Mouse (Mus musculus) embryo, embryonic 9.5 days (tissue): ENCODE data around the gene Focad.
"Not testable (repeated sequence)": the region's sequence is repeated elsewhere in the genome, so short reads cannot be mapped to it uniquely, and the experiment has no call there.

Experiments used
- DNase-seq: peaks from one replicate; pipeline ENCODE4 v3.0.0-alpha.2; 2017; ENCODE audit errors: extremely low spot score

The Focad gene

DNA sequence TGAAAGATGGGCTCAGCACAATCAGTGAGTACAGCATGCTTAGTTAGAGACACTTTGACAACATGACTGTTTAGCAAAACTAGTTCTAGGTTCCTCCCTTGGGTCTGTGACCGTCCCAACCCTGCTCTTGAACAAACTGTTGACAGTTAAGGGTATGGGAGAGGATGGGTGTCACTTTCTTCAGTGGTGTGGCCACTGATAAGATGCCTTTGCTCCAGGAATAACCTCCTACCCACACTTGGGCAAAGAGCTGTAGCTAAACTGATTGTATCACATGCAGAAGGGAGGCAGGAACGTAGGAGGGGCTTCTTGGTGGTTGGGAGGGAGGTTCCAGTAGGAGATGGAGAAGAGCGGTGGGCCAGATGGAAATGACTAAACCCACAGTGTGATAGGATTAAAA is 213.3 kb downstream of the Focad start:
- no peak for DNase-seq

DNA sequence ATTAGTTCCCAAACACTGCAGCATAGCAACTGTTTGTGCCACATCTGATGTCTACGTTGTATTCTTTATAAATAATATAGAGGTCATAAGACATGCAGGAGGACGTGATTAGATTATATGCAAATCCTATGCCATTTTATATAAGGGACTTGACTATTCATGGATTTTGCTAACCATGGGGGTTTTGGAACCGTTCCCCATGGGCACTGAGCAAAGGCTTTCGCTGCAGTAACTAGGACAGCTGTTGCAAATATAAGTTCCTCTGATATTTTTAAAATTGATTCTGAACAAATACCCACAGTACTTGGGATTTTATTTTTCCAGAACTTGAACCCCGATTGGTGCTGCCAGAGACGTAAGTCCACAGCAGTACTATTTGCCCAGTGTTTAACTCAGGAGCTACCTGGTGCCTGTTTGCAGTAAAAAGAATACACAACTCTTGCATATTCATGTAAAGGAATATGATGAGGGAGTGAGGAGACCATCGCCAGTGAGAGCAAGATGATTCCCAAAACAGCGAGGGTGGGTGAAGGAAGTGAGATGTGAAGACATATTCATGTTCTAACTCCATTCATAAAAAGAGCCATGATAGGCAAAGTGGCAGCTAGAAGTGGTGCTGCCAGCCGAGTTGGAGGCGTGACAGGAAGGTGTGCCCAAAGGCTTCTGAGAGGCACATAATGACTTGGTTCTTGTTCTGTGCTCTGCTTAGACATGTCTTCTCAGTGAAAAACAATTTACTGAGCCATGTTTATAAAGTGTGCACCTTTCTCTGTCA is 214.1 kb downstream of the Focad start:
- no peak for DNase-seq

DNA sequence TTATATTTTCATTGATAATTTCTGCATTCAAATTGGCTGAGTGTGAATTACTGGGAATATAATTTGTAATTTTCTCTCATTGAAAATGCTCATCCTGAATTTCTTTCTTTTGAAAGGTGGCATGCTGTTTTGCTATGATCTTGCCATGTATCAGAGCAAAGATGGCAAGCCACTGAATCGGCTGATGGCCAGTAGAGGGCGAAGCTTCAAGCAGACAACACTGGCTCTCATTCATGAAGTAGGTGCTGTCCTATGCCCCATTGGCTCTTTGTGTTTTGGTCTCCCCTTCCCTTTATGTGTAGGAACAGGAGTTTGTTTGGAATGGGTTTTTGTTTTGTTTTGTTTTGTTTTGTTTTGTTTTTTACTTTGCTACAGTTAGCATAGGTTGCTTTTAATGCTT is 215.2 kb downstream of the Focad start:
- peak; percentile 31 for DNase-seq

DNA sequence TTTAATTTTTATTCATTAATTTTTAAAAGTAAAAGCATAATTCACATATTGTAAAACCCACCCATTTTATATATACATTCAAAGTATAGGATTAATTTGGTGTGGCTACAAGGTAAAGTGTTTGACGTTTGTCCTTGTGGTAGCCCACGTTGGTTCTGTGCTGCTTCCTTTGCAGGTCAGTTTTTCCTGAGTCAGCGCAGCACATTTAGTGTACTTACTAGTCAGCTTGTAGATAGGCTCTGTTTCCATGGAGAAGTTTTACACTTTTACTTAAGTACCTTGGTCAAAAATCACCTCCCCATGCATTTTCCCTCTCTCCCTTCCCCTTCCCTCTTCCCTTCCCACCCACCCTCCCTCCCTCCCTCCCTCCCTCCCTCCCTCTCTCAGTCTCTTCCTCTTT is 220.5 kb downstream of the Focad start:
- DNase-seq = no peak

DNA sequence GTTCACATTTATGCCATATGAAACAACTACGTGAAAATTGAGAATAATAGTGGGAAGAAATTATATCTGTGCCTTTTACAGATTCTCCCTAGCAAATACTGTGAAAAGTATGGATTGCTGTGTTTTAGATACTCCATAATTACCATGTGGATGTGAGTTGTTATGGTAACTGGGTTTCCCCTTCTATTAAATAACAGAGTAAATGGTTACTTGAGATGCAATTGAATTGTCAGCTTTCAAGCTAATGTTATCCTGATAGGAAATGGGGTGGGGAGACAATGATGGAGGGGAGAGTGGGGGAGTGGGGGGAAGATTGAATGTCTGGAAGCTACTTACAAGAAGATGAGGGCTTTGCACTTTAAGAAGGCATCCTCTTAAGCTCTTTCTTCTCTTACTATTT is 225.6 kb downstream of the Focad start:
- DNase-seq = no peak

DNA sequence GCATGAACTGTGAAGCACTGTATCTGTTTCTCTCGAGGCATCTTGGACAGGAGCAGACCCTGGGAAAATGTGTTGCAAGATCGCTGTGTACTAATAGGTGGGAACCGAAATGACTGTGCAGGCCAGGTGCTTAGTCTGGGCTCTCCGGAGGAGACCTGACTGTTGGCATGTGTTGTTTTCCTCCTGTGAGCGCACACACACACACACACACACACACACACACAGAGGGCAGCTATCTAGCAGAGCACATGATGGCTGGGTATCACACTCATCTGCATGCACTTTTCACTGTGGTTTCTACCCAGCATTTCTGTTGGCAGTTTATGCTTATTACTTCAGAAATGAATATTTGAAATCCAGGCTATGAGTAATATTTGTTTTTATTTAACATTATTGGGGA is 231.0 kb downstream of the Focad start:
- DNase-seq = no peak

DNA sequence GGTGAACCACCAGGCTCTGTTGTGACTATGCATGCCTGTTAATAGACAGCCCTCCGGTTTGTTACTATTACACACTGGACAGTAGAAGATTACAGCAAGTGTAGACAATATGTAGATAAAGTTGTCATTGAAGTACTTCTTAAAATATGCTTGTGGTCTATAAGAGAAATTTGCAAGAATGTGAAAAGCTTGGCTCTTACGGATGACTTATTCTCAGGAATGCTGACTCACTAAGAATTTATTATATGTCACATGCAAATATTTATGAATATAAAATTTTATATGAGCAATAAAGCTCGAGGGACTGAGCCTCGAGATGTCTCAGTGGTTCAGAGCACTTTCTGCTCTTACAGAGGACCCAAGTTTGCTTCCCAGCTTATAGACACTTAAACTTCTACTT is 240.1 kb downstream of the Focad start:
- no peak for DNase-seq

DNA sequence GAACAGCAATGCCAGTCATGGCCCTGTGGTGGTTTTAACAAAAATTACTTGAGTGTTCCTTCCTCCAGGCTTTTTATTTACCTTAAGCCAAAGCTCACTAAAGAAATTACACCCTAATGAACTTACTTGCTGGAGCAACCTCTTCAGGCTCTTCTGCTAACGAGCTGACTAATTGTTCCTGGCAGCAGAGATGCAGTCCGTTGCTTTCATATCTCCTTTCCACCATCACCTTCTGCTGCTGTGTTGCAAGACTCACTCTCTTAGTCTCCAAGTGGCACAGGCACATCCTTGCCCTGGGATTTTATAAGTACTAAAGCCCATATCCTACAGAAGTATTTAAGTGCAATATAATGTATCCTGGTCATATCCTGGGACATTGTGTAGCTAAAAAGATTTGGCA is 242.3 kb downstream of the Focad start:
- DNase-seq = no peak

DNA sequence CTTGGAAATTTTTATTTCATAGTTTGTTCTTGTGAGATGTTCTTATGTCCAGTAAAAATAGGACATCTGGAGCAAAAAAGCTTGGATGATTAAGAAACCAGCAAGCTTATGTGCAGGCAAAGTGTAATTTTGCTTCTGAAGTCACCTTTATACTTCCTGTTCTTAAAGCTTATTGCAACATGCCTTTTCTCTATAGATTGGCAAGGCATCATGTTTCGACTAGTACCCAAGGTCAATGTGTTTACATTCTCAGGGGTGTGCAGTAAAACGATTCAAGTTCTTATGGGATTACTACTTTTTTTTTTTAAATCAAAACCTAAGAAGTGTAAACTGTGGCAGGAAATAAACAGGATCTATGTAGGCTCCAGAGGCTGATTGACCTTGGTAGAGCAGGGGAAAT is 242.9 kb downstream of the Focad start:
- DNase-seq = no peak

DNA sequence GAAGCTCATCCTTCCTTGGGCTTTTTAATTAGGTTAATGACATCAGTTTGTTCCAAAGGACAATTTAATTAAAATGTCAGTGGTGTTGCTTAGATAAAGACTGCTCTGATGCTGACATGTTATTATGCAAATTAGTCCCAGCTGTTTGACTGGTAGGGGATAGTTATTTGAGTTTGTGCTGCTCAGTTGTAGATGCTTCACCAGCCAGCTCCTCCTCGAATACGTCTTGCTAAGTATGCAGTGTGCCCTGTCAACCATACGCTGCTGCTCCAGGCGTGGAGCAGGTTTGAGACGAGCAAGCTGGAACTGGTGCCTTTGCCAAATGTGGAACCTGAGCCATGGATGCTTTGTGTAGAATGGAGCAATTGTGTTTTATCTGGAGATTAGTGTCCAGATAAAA is 243.7 kb downstream of the Focad start:
- DNase-seq = no peak

DNA sequence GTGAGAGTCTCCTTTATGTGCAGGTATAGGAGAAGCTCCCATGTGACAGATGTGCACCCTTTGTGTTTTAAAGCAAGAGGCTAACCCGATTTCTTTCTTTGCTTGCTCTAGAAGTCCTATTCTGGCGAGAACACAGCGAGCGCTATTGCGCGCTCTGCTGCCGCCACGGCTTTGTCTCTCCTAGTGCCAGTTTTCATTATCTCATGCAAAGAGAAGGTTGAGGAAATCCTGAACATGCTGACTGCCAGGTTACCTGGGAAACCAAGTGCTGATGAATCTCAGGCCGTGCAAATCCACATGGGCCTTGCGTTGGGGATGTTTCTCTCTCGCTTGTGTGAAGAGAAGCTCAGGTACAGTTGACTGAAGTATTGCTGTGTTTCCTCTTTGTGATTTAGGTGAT is 250.0 kb downstream of the Focad start:
- DNase-seq = no peak

DNA sequence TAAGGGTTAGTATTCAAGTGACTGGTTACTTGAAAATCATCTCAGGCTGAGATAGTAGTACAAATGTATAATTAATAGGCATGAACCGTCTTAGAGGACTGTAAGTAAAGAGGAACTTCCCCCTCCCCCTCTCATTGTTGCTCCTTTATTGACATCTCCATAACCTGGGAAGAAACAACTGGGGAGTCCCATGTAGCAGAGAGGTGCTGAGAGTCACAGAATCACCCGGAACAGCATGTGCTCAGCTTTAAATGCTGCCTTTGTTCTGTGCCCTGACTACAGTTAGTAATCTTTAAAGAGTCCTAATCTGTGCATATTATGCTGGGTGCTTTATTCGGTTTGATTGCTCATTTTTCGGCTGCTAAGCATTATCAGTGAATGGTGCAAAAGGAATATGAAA is 250.6 kb downstream of the Focad start:
- DNase-seq = no peak

DNA sequence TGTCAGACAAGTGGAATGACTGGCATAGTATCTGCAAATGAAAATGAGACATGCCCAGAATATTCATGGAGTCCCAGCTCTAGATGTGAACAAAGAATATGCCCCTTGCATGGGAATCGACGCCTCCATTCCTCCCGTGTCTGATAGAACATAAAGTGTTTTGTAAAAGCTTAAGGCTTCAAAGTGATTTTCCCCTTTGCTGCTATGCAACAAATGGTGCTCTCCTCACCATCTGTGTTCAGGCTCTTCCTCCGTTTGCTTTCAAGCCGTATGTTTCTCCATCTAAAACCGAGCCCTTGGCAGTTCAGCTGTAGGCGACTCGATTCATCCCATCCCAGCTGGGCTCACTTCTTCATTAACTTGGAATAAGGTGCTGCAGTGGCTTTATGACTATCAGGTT is 251.5 kb downstream of the Focad start:
- DNase-seq = no peak

DNA sequence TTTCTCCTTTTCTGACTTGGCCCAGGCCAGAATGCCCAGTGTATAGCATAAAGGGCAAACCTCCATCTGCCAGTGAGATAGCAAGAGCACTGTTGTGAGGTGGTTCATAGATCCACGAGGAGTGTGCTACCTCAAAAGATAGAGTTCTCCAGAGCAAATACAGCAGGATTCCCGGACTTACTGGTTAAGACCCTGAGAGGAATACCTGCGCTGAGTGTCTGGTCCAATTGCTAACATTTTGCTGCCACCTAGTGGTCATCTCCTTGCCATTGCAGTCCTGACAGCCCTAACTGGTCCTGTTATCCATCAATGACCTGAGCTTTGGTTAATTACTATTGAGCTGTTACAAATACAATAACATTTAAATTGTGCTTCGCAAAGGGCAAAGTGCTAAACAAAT is 256.5 kb downstream of the Focad start:
- peak; percentile 81 for DNase-seq

DNA sequence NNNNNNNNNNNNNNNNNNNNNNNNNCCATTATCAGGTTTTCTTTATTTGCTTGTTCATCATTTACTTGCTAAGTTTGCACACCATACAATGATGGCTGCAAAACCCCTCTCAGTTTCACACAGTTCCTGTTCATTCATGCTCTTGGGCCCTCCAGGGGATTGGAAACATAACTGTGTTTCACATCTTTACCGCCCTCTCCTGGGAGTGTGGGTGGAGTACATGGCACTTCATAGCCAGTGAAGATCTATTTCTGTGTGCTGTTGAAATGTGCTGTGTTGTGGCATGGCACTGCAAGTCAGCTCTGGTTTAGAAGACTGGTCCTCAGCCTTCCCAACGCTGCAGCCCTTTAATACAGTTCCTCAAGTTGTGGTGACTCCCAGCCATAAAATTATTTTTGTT is 262.2 kb downstream of the Focad start:
- DNase-seq = no peak

DNA sequence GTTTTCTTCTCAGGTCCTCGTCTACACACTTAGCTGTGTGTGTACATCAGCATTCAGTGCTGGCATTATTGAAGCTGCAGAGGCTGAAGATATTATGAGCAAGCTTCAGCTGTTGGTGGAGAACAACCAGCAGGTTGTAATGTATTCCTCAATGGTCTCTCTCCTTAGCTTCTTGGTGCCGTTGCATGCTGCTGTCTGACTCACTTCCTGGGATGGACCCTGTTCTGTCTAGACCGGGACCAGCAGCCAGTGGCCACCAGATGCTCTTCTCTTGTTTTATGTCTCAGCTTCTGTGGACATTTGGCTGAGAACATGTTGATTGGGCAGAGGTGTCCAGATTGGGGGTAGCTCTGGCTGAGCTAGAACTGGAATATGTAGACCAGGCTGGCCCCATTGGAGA is 263.0 kb downstream of the Focad start:
- no peak for DNase-seq

DNA sequence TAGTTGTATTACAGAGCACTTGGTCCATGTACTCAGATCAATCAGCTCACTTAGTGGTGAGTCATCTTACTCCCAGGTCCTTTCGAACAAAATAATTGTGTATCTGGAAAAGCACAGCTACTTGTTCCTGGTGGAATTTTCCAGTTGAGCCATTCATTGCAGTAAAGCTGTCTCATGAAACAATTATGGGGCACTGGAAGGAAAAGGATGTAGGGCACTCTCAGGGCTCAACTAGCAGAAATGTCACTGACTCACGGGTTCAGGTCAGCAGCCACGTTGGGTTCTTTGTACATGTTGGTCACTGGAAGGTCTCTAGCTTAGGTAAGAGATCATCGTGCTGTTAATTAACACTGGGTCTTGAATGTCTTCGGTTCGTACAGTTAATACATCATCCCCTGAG is 275.5 kb downstream of the Focad start:
- DNase-seq = no peak

DNA sequence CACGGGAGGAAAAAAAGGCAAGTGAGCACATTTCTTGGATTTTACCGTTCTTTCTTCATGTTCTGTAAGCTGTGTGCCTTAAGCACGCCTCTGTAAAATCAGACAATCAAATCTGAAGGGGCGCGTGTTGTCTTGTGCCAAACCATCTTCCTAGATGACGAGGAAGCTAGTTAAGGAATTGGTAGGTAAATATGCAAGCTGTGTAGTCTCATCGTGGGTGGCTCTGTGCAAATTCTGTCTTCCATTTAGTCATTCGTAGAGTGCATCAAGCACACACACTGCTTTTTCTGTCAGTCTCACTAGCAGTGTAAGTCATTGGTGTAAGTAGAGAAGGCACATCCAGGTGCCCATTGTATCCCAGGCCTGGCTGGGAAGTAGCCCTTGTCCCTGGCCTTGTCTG is 276.4 kb downstream of the Focad start:
- DNase-seq = no peak

DNA sequence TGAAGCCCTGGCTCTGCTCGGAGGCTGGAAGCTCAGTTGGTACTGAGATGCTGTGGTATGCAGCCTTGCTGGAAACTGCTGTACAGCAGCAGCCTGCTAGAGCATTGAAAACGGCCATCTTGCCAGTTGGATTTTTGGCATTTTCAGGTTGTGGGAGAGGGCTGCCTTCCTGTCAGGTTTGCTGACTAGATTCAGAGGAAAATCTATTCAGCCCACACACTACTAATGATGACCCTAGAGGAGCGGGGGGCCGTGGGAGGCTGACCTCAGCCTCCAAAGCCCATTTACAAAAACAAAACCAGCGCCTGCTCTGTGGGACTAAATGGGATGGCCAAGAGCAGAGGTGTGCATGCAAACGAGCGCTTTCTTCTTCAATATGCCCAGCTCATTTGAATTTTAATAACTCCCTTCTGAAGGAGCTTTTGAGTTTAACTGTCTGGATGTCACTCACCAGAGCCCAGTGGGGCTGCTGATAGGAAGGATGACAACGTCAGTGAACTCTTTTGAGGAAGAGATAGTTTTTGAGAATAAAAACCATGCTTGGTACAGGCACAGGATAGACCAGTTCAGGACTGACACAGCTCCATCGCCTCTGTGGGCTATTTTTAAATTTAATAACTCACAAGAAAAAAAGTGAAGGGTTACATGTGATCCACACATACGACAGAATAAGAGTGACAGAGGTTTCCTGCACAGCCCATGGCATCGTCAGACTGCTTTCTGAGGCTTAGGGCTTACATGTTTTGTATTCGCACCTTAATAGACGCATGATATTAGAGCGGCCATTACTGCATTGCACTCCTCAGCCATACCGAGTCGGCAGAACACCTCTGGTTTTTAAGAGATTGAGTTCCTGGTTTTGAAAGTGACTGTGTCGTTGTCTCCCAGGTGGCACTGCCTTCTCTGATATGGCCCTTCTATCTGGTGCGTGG is 278.1 kb downstream of the Focad start:
- DNase-seq = no peak

DNA sequence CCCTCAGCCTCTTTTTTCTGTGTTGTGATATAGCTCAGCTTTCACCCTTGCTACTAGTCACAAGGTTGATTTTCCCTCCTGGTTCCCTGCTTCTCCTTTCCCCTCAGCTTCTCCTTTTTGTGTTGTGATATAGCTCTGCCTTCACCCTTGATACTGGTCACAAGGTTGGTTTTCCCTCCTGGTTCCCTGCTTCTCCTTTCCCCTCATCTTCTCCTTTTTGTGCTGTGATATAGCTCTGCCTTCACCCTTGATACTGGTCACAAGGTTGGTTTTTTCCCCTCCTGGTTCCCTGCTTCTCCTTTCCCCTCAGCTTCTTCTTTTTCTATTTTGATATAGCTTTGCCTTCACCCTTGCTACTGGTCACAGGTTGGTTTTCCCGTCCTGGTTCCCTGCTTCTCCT is 295.6 kb downstream of the Focad start:
- DNase-seq = no peak

DNA sequence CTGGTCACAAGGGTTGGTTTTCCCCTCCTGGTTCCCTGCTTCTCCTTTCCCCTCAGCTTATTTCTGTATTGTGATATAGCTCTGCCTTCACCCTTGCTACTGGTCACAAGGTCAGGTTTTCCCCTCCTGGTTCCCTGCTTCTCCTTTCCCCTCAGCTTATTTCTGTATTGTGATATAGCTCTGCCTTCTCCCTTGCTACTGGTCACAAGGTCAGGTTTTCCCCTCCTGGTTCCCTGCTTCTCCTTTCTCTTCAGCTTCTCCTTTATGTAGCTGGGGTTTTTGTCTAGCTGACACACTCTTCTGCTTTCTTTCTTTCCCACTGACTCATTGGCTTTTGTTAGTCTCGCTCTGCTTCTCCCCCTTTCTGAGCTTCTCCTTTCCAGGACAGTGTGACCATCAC is 296.2 kb downstream of the Focad start:
- not testable (repeated sequence) for DNase-seq

DNA sequence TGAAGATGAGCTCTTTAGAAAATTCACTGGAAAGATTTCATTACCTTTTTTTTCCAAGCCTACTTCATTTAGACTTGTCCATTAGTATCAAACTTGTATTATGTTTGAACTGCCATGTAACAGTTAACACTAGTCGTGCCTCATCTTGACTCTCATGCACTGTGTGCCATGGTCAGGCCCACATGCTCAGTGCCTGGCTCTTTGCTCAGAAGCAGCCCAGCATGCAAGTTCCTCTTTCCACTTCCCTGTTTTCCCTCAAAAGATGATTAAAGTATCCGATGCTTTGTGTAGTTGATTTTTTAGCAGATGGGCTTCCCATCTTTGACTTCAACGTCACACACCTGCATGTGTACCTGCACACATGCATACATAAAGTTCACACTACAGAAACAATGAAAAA is 301.3 kb downstream of the Focad start:
- no peak for DNase-seq

DNA sequence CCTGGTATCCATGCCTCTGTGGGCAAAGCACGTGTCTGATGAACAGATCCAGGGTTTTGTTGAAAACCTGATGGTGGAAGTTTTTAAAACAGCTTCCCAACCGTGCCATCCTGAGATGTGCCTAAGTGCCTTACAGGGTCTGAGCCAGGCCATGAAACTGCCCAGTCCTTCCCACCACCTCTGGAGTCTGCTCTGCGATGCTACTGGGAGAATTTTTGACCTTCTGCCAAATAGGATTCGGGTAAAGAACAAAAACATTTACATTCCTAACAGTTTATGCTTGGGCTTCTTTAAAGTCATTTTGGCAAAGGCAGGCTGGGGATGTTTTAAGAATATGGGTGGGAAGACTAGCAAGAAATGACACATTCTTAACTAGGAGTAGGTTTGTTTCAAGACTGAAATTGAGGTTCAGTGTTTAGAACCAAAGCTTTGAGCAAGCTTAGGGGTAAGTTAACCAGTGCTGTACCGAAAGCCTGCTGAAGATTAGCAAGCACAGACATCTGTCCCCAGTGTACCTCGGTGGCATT is 302.6 kb downstream of the Focad start:
- DNase-seq = no peak
